Mouse (Mus musculus) left cerebral cortex, postnatal 25 days (tissue): Measurements from ENCODE around the gene Trak1. TPM values are rescaled to one million over a fixed set of nuclear protein-coding genes. Genes with fewer than 3 reads are reported as not detected.

Experiments
- DNase-seq, 2 experiments: peaks; one replicate each; pipeline ENCODE4 v3.0.0; 2022; ENCODE audit warnings: low spot score in 2 of 2, mixed read lengths in 1 of 2
- intact Hi-C: fragments of 180-260 bp; cut with DNase I; formaldehyde crosslinking; loops from one replicate; pipeline ENCODE4 v1.15.1; 2025
- total RNA-seq, 2 experiments: library from RNA; stranded (reverse); gene quantifications; 2 replicates each; pipeline ENCODE4 v1.2.3; 2021

Trak1 gene
- total RNA-seq, 2 experiments from 2014 or later, result 240 to 249 TPM

DNA sequence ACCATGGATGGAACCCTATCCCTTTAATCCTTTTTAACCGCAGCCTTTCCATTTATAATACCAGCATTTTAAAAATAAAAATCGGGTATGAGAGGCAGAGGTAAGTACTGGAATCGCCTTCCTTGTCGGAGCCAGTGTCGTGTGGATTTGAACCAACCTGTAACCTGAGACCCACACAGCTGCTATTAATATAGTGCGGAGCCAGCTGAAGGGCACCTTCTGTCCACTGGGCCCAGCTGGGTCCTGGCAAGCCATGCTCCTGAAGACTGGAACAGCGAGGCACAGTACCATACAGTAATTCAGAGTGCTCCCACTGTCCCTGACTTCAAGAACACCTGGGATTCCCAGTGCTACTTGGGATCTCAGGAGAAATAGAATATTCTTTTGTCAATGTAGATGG is 44.5 kb downstream of the Trak1 start:
- no peak for DNase-seq
- intact Hi-C loops, result no loop called here

DNA sequence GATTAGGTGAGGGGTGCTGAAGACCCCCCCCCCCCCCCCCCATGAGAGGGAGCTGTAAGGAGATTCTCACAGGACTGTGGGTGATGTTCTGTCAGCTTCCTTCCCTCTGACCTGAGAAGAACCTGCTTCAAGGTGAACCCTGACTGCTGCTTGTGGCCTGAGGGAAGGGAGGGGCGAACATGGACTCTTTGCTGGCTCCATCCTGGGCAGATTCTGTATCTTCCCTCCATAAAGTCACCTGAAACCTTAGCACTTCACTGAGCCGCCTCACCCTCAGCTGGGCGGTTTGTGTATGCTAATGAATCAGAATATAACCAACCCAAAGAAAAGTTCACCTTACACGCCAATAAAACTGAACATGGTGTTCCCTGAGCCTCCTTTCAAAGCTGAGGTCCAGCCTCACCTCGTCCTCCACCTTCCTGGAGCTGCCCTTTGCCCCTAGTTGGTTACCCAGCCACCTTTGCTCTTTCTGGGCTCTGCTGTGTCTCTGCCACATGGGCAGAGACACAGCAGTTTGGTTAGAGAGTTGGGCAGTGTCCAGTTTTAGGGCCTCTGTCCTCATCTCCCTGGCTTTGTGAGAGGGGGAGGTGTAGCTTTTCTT is 45.3 kb downstream of the Trak1 start:
- intact Hi-C loops, result no loop called here
- no peak for DNase-seq

DNA sequence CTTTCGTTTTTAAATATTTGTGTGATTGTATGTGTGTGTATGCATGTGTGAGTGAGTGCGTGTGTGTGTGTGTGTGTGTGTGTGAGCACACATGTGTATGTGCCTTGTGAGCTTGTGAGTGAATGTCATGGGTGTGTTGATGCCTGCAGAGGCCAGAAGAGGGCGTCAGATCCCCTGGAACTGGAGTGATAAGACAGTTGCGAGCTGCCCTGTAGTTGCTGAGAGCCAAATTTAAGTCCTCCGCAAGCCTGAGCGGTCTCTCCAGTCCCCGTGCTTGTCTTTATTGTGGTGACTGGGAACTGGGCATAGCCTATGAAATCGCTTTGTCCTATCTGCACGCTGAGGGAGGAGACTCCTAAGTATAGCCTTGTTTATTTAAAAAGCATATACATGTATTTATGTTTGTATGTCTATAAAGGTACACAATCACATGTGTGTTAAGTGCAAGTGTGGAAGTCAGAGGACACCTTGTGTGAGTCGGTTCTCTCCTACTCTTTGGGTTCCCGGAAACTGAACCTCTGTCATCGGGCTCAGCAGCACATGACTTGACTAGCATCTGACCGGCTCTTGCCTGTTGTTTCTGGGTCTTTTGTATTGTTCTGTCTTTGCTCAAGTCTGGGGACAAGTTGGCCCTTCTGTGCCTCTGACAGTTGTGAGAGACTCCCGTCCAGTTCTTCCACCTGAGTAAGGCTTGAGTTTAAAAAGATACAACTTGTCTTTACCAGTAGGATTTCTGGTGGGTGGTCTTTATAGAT is 46.0 kb downstream of the Trak1 start:
- no peak for DNase-seq
- intact Hi-C loops, result no loop called here

DNA sequence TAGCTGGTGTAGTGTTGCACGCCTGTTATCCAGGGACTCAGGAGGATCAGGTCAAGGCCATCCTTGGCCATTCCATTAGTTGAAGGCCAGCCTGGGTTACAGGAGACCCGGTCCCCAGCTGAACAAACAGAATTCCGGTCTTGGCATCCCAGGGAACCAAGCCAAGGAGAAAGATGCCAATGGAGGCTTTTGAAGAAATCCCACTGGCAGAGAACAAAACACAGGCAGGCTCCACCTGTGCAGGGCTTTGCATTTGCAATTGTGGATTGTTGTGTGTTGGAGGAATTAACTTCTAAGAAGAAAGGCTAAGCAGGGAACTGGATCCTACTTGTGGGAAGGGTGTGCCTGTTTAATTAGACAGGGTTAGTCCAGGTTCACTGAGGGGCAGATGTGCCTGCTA is 47.0 kb downstream of the Trak1 start:
- DNase-seq, result no peak
- intact Hi-C loops, result no loop called here

DNA sequence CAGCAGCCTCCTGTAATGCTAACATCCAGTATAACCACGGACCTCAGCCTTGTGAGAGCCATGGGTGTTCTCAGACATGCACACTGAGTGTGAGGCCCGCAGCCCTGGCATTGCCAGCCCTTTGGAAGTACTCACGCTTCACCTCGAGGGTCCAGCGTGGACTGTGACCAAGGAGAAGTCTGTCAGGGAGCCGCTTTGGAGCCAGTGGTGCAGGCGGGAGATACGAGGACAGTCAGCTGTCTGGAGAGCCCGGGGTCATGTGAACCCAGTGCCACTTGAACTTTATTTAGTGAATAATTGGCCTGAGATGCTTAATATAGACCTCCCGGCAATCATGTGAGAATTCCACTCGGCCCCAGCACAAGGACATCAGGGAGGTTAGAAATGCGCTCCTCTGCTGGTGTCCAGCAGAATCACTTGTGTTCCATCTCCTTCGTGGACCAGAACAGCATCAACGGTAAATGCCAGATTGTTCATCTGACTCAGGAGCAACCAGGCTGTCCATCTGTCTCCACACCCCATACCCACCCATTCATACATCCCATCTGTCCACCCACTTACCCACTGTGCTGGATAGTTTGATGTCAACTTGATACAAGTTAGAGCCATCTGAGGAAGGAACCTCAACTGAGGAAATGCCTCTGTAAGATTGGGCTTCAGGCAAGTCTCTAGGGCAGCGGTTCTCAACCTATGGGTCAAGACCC is 48.3 kb downstream of the Trak1 start:
- intact Hi-C loops, result no loop called here
- no peak for DNase-seq

DNA sequence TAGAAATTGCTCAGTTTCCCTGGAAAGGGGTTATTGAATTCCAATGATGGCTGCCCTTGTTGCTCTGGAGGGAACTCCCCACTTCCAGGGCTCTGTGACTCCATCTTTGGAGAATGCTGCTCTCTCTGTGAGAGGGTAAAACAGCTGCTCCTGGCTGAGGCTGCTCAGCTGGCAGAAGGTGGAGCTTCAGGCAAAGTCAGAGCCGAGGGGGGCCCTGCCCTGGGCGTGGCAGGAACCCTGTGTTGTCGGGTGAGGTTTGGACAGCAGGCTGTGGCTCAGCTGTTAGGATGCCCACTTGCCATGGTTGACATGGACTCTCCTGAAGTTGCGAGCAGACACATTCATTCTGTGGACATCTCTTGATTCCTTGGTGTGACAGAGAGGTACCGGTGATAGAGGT is 49.3 kb downstream of the Trak1 start:
- DNase-seq, result no peak
- intact Hi-C loops, result no loop called here

DNA sequence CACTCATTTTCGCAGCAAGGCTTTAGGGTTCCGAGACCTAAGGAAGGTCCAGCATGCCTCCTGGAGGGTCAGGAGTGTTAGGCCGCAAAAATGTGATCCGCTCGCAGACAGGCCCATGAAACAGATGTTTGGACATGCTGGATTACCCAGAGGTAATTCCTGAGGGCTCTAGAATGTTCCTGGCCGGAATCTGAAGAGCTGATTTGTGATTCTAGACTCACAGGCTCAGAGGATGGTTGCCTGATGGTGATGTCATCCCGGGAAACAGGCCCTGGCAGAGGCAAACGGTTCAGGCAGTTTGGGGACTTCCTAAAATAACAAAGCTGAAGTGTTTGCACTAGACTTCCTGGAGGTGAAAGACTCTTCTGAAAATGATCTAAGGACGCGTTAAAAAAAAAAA is 50.7 kb downstream of the Trak1 start:
- DNase-seq, result peak in 1 of 2 experiments; percentile 68
- intact Hi-C loops, result no loop called here

DNA sequence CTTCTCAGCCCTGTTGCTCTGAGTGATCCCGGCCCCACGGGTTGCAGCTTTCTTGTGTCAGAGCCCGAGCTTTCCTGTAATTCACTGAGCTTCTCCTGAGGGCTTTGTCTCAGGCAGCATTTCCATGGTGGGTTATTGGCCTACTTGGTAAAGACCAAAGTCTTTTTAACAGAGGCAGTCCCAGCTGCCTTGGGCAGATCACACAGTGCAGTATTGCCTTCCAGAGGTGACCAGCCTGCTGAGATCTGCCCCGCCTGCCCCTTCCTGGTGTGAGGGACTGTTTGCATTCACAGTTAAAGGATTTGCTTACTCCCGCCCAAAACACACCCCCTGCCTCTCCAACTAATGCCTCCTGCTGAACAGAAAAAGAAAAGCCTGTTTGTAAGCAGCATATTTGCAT is 51.2 kb downstream of the Trak1 start:
- no peak for DNase-seq
- intact Hi-C loops, result no loop called here

DNA sequence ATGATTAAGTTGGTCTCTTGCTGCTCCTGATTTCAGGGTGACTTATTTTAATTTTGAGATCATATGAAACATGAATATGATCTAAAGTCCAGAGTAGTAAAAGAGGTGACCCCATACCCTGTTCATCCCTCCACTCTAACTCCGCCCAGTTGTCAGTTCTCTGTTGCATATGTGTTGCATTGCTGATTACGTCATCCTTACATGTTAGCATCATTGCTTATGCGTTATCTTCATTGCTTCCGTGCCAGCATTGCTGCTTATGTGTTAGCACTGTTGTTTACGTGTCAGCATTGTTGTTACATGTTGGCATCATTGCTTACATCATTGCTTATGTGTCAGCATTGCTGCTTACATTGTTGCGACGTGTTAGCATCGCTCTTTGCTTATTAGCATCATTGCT is 51.8 kb downstream of the Trak1 start:
- no peak for DNase-seq
- intact Hi-C loops, result no loop called here

DNA sequence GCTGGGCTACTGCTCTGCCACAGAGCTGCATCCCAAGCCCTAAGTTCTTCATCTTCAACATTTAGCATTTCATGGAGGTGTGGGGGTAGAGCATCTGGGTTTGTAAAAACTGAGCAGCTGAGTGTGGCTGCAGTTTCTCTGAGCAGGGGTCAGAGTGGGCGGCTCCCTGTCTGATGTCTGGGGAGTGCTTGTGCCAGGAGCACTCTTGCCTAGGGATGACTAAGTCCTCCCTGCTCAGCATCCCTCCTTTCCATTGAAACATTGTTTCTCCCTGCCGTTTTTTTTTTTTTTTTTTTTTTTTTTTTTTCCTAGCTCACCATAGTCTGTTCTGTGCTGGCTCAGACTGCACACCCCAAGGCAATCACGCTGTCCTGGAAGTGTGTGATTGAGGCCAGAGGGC is 53.3 kb downstream of the Trak1 start:
- intact Hi-C loops, result no loop called here
- peak in 1 of 2 experiments; percentile 50 for DNase-seq

DNA sequence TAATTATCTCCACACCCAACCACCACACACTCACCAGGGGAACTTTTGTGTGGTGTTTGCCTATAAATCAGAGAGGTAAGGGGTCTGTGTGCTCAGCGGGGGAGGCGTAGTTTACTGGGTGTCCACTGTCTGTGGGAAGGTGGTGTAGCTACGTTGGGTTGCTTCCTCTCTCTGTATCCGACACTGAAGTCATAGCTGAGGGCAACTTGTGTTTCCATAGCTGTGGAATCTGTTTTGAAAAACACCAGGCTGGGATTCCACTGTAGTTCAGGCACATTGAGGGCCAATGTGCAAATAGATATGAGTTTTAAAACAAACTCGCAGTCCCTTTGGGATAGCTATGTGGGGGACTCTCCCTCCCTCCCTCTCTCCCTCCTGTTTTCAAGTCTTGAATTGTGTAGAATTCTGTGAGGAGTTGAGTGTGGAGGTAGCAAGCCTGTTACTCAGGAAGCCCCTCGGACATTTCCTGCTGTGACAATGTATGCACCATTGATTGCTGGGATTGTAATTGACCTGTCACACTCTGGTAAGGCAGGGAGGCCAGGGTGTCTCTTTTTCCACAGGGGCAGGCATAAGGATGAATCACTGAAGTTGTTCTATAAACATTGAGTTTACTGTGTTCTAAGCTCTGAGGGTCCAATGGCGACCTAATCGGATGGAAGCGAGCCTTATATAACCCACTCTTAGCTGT is 54.2 kb downstream of the Trak1 start:
- intact Hi-C loops, result no loop called here
- no peak for DNase-seq

DNA sequence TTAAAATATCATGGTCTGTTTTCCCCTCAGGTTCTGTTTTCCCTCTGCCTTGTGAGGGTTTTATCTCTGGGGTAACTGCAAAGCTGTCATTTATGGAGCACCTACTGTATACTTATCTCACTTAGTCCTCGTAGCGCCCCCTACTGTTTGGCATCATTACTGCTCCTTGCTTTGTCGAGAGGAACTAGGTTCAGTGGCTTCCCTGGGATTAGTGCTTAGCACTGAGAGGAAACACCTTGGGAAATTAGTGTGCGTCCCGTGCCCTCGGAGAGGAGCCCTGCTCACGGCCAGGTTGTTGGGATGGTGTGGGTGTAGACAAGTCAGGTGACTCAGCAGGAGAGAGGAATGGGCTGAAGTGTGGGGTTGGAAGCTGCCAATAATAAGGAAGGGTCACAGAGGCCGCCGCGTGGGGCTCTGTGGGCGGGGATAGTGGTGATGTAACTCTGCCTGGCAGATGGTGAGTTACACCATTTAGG is 54.9 kb downstream of the Trak1 start:
- intact Hi-C loops, result no loop called here

DNA sequence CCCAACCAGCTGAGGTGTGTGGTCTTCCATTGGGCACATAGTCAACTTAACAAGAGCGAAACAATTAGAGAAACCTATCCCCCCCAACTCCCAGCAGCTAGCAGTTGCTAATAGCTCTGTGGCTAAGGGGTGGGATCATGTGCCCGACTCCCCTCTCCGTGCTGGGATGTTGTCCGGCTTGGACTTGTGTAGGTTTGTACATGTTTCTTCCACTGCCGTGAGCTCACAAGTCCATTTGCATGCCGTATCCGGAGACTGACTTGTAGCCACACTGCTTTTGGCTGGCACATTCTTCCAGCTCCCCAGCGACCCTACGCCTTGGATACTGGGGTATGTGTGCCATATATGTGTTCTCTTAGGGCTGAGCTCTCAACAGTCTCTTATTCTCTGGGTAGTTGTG is 55.4 kb downstream of the Trak1 start:
- intact Hi-C loops, result no loop called here
- no peak for DNase-seq

More for the DNA sequence above, 54.9 kb downstream of the Trak1 start:
- no peak for DNase-seq

DNA sequence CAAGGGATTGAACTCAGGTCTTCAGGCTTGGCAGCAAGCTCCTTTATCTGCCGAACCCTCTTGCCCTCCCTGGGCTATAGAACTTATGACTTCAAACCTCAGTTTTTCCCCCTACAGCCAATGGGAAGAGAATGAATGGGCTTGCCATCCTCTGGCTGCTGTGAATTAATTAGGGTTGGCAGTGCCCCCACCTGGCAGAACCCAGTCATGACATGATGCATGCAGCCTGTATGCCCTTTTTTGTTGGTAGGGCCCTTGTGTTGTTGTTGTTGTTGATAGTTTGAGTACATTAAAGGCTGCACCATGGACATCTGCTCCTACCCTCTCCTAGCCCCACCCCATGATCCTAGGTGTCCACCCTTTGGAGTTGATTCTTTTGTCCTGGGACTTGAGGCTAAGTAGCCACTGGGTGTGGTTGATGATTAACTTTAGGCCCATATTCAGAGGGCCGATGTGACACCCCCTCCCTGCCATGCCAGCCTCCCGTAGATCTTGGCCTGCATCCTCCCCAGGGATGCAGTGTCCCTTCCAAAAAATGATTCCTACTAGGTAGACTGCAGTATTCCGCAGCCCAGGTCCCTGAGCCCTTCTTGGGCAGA is 57.6 kb downstream of the Trak1 start:
- intact Hi-C loops, result no loop called here
- DNase-seq, result no peak

DNA sequence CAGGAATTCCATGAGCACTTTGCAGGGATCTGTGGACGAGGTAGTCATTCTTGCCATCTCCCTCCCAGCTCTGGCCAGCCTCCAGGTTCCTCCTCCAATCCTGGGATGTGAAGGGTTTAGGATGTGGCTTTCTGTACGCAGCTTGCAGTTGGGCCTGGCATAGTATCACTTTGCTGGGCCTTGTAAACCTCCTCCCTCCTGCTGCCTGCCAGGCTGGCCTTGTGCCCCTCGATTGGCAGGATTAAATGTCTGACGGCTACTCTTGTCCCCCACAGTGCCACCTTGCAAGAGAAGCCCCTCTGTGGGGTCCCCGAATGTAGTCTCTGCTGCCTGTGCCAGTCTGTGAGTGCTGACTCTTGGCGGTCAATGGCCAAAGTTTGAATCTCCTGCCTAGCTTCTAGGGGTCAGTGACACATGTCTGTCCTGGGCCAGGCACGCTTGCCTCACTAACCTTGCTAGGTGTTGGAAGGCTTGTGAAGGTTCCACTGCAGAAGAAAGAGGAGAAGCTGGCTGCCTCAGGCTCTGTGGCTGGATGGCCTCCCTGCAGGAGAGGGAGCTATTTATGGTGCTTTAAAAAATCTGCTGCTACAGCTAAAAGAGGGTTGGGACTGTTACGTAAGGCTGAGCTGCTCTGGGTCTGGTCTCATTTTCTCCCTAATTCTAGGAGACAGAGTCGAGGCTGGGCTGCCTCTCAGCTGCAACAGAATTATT is 58.3 kb downstream of the Trak1 start:
- DNase-seq, result peak; percentile 73 to 97
- intact Hi-C loops, result no loop called here

DNA sequence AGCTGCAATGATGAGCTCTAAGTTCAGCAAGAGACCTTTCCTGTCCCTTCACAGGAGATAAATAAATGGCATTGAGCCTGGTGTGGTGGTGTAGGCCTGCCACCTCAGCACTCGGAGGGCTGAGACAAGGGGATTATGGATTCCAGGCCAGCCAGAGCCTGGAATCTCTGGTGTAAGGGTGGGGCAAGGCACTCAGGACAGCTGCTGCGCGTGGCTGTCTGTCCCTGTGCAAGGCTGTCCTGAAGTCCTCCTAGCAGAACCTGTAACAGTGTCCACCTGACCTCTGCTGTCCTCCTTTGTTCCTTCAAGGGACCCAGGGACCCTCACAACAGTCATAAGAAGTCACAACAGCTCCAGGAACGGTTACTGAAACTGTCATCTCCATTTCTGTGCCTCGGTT is 59.8 kb downstream of the Trak1 start:
- intact Hi-C loops, result no loop called here
- no peak for DNase-seq

DNA sequence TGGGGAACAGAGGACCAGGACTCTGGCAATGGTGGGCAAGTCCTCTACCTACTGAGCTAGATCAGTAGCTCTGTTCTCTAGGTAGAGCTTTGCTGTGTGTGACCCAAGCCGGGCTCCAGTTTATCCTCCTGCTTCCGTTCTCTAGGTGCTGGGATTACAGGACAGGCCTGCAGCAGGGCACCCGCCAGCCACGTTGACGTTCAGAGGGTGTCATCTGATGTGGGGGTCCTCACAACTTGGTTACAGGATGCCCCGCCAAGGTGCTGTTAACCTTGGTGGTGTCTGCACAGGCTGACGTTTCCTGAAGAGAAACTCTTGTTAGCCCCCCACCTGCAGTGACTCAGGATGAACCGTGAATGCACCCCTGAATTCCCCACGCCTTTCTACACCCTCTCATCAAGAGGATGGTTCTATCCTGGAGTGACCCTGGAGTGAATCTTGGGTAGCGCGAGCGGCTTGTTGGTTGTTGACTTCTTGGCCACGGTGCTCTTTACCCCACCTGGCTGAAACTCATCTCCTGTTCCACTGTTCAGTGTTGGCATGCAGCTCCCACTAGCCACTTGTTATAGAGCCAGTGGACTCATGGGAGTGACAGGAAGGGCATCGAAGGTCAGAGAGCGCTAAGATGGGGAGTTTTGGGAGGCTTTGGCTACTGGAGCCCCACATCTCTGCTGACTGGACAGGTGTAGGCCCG is 60.4 kb downstream of the Trak1 start:
- intact Hi-C loops, result no loop called here
- DNase-seq, result no peak

DNA sequence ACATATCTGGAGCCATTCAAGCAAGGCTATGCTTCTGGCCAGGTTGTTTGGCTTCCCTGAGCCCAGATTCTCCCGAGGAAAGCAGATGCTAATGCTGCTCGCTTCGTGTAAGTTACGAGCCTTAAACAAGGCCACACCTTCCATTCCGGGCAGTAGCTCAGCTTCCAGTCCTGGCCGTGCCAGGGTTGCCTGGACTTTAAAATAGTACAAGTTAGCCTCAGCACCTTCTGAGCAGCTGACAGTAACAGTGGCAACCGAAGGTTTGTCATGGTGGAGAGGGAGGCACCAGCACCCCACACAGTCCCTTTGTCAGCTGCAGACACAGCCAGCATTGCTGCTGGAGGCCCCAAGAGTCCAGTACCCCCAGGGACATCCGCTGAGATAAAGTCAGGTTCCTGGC is 61.1 kb downstream of the Trak1 start:
- no peak for DNase-seq
- intact Hi-C loops, result no loop called here
